Mouse (Mus musculus) heart, postnatal 4 days (tissue): ENCODE data around the gene Serpinb6a. TPM values are rescaled to one million over a fixed set of nuclear protein-coding genes. Genes with fewer than 3 reads are reported as not detected.

Experiments
- DNase-seq: peaks from one replicate; pipeline ENCODE4 v3.0.0; 2021
- total RNA-seq, 2 experiments: library from RNA; stranded (reverse); gene quantifications; 2 replicates each; pipeline ENCODE4 v1.2.3; 2021

The Serpinb6a gene
- total RNA-seq, 2 experiments from 2014 or later: 91.9 to 96.1 TPM

DNA sequence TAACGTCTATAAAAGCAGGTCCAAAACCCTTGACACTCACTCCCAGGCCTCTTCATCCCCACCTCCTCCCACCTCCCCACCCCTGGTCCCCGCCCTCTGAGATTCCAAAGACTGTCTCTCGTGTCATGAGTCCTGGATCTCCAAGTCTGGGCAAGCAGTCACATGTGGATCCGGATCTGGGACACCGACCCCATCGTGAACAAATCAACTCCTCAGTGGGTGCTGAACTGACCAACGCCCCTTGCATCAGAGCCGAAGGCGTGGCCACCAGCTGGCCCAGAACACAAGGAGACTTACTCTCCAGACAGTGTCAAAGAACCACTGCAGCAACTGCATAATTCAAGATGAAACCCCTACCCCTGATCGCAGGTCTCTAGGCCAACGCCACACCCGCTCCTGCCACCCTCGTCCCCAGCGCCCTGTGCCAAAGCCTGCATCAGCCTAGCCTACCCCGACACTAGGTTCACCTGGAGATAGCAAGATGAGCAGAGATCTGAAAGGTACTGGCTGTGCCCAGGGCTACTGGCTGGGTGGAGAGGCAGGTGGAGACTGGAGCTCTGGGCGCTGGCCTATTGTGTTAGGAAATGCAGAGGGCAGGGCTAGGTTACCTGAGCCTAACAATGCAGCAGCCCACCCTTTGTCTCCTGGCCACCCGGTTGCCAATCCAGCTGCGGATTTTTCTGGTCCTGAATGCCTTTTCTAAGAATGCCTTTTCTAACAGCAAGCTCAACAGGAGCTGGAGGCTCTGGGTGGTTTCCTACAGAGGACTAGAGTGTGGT, 97.2 kb downstream of the Serpinb6a start, which contains the start of gene Serpinb6c:
TSS of gene Serpinb6c (minus strand) at position 533 of the 779 bp plus-strand sequence.
- DNase-seq: no peak

DNA sequence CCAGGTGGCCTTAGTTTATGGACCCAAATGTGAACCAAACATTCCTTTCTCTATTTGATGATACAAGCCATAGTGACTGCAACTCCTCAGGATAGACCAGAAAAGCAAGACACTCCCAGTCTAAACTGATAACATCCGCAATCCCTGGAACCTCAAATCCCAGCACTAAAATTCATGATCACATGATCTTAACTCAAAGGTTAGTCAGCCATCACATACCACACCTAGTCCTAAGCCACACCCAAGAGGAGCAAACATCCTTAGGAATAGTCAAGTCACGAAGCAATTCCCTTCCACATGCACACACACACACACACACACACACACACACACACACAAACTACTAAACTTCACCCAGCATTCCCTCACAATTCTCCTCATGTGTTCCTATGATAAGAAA, 99.3 kb downstream of the Serpinb6a start:
- DNase-seq: no peak

- DNase-seq: peak; percentile 28
Measured at GRCm38 (mm10) chr13:33894207-33894606, 108.4 kb downstream of the Serpinb6a start.

Other genes starting within 250 kb of the Serpinb6a start
- gene Serpinb6e, start 159.4 kb downstream of the Serpinb6a start, total RNA-seq: not detected
- under 1 TPM; 0.20 to 0.29 TPM for gene Serpinb6c, start 97.1 kb downstream of the Serpinb6a start, total RNA-seq
- 10 to 100 TPM; 21.6 to 23.9 TPM for gene Nqo2, start 38.1 kb downstream of the Serpinb6a start, total RNA-seq
- gene Ripk1, start 431 bp downstream of the Serpinb6a start, total RNA-seq: 10 to 100 TPM; 11.8 to 13.2 TPM
- gene Bphl, start 34.8 kb upstream of the Serpinb6a start, total RNA-seq: 10 to 100 TPM; 28.5 to 29.2 TPM
- gene Tubb2a, start 75.2 kb upstream of the Serpinb6a start, total RNA-seq: 100 to 1,000 TPM; 168 to 177 TPM
- gene Tubb2b, start 127.7 kb upstream of the Serpinb6a start, total RNA-seq: 100 to 1,000 TPM; 100 to 106 TPM
- gene Psmg4, start 160.2 kb upstream of the Serpinb6a start, total RNA-seq: 10 to 100 TPM; 41.1 to 41.3 TPM